Mouse (Mus musculus) liver, embryonic 12.5 days (tissue): ENCODE data around the gene Olfr878. TPM values are rescaled to one million over a fixed set of nuclear protein-coding genes. Genes with fewer than 3 reads are reported as not detected.

Source experiments
- ATAC-seq: fragments of 200-750 bp; cut with Nextera tagmentation; 2 replicates; pipeline ENCODE4 v1.8.0; 2017; ENCODE audit warnings: moderate number of reproducible peaks, mild to moderate bottlenecking, moderate library complexity
- H3K27ac ChIP-seq: fragments of 300-500 bp; sonication (generic); 2 replicates; pipeline ENCODE4 v1.5.1; 2016; ENCODE audit warnings: mild to moderate bottlenecking
- H3K27me3 ChIP-seq: fragments of 300-500 bp; sonication (generic); replicated peaks from 2 replicates; pipeline ENCODE4 v1.6.1; 2016; ENCODE audit warnings: mild to moderate bottlenecking, moderate library complexity
- H3K36me3 ChIP-seq: fragments of 300-500 bp; sonication (generic); 2 replicates; pipeline ENCODE4 v1.6.1; 2016; ENCODE audit warnings: mild to moderate bottlenecking, moderate library complexity
- H3K4me1 ChIP-seq: fragments of 300-500 bp; sonication (generic); 2 replicates; pipeline ENCODE4 v1.6.1; 2016
- H3K4me2 ChIP-seq: fragments of 300-500 bp; sonication (generic); 2 replicates; pipeline ENCODE4 v1.6.1; 2016; ENCODE audit warnings: mild to moderate bottlenecking, moderate library complexity
- H3K4me3 ChIP-seq: fragments of 300-500 bp; sonication (generic); 2 replicates; pipeline ENCODE4 v1.5.1; 2016; ENCODE audit warnings: mild to moderate bottlenecking, moderate library complexity
- H3K9ac ChIP-seq: fragments of 300-500 bp; sonication (generic); 2 replicates; pipeline ENCODE4 v1.6.1; 2016; ENCODE audit warnings: mild to moderate bottlenecking, moderate library complexity
- H3K9me3 ChIP-seq: fragments of 300-500 bp; sonication (generic); replicated peaks from 2 replicates; pipeline ENCODE4 v1.6.1; 2016; ENCODE audit warnings: mild to moderate bottlenecking, moderate library complexity
- WGBS: fragments of 180-500 bp; shearing (Covaris S2); methylation state at CpG from one replicate; pipeline ENCODE4 v1.1.7; 2016; ENCODE audit not compliant: insufficient replicate concordance; 5-methylcytosine and 5-hydroxymethylcytosine counted together
- polyA plus RNA-seq: library from polyadenylated mRNA; unstranded; fragments of >200 nt; fragmentation: Nextera tagmentation; extraction: Ambion mirVana; gene quantifications from 2 replicates; pipeline ENCODE4 v1.2.1, GENCODE M21; 2016

Gene Olfr878
- polyA plus RNA-seq, 1 experiment from 2014 or later = not detected

DNA sequence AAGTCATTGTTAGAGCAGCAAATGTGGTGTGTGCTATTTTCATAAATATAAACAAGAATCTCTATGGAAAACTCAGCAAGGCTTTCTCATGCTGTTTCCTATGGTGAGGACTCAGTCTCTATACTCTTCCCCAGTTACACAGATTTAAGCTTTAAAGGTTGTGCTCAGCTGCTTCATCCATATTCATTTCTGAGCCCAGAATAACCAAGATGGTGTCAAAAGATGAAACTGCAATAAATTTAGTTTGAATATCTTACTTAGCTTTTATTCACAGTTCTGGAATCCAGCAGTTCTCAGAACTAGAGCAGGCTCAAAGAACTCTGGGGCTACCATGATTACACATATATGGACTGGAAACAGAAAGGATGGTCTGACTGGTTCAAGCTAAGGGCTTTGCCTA, 16.5 kb downstream of the Olfr878 start:
- no peak for ATAC-seq
- Histone ChIP-seq H3K27ac (no peak overlapping the region), H3K9me3 (no peaks in the 10 kb centered on the region), H3K4me1 (no peaks in the 10 kb centered on the region), H3K36me3 (no peaks in the 10 kb centered on the region), H3K9ac (no peak overlapping the region), H3K4me2 (no peak overlapping the region), H3K4me3 (no peak overlapping the region), H3K27me3 (no peaks in the 10 kb centered on the region)

DNA sequence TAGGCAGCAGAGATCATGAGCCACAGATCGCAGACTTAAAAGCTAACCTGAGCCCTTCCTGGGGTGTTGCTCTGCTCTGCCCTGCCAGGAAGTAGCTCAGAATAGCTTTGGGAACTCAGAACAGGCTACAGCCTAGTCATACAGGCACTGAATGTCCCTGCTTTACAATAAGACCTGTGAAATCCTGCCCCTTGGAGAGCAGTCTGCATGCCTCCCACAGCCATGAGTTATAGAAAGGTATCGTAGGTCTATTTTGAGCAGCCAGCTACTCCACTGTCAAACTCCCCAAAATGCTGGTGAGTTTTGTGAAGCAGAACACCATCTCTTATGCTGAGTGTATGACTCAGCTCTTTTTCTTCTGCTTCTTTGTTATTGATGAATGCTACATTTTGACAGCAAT, 23.5 kb downstream of the Olfr878 start:
- Histone ChIP-seq H3K27me3 (no peaks in the 10 kb centered on the region), H3K4me1 (no peaks in the 10 kb centered on the region), H3K9ac (no peak overlapping the region), H3K27ac (no peak overlapping the region), H3K36me3 (no peaks in the 10 kb centered on the region), H3K9me3 (no peaks in the 10 kb centered on the region), H3K4me2 (no peak overlapping the region), H3K4me3 (no peak overlapping the region)
- 83% methylated on average over 2 of the region's 2 CpGs for WGBS
- no peak for ATAC-seq

Other genes starting within 250 kb of the Olfr878 start
- not detected in 2 replicates for gene Panx3, start 248.6 kb upstream of the Olfr878 start, polyA plus RNA-seq
- gene Olfr160, start 201.6 kb upstream of the Olfr878 start, polyA plus RNA-seq = not detected in 2 replicates
- gene Olfr874, start 172.7 kb upstream of the Olfr878 start, polyA plus RNA-seq = not detected in 2 replicates
- gene Olfr875, start 146.0 kb upstream of the Olfr878 start, polyA plus RNA-seq = not detected in 2 replicates
- gene Olfr876, start 114.8 kb upstream of the Olfr878 start, polyA plus RNA-seq = not detected in 2 replicates
- gene Olfr877, start 63.6 kb upstream of the Olfr878 start, polyA plus RNA-seq = not detected in 2 replicates
- not detected in 2 replicates for gene Olfr145, start 21.1 kb upstream of the Olfr878 start, polyA plus RNA-seq
- gene Olfr881, start 74.0 kb downstream of the Olfr878 start, polyA plus RNA-seq = not detected in 2 replicates
- not detected in 2 replicates for gene Olfr883, start 108.0 kb downstream of the Olfr878 start, polyA plus RNA-seq
- not detected in 2 replicates for gene Olfr884, start 128.7 kb downstream of the Olfr878 start, polyA plus RNA-seq
- not detected in 2 replicates for gene Olfr885, start 143.5 kb downstream of the Olfr878 start, polyA plus RNA-seq
- not detected in 2 replicates for gene Olfr887, start 166.2 kb downstream of the Olfr878 start, polyA plus RNA-seq
- gene Olfr888, start 190.3 kb downstream of the Olfr878 start, polyA plus RNA-seq = not detected in 2 replicates
- gene Olfr889, start 197.4 kb downstream of the Olfr878 start, polyA plus RNA-seq = 0.25 and 0.32 TPM in 2 replicates
- not detected in 2 replicates for gene Olfr890, start 224.7 kb downstream of the Olfr878 start, polyA plus RNA-seq